In the genomic region with DNA sequence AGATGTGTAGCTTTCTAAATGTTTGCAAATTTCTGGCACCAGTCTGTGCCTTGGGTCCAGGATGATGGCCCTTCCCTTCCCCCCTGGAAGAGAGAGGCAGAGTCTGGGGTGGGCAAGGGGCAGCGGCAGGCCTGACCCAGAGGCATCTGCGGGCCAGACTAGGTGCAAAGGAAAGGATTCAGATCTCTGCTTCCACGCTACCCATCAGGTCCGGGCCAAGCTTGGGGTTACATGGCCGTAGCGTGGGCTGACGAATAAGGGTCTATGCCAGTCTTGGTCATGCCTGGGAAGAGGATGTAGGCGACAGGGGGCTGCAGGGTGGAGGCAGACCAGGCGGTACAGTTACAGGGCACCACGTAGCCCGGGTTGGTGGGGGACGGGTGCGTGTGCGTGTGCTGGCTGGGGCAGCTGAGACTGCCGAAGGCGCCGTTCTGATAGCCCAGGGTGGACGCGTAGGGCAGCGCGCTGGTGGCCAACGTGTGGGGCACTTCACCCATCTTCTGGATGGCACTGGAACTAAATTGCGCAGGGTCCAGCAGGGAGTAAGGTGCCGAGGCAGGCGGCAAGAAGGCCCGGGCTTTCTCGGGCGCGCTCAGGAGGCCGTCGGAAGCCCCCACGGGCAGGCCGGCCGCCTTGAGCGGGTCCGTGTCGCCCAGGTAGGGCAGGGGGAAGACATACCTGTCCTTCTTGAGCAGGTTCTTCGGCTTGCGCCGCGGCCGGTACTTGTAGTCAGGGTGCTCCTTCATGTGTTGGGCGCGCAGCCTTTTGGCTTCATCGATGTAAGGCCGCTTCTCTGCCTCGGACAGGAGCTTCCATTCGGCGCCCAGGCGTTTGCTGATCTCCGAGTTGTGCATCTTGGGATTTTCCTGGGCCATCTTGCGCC, we compare ENCODE assay signal across 9 mouse cellular contexts. TPM values are rescaled to one million over a fixed set of nuclear protein-coding genes. Genes with fewer than 3 reads are reported as not detected.
A peak's percentile ranks its signal among the peaks of the same experiment; 100 is the strongest.
DNase-seq lines count a peak whose midpoint lies in the region; ATAC-seq lines count a peak whose summit lies in the region.
"Had no signal": no experiment of that assay in that cellular context is flagged by ENCODE, and none has a peak within 500 bp of the region (broad histone marks: within the 10 kb centered on the region; RNA-seq: fewer than 3 reads in every experiment).

No protein-coding gene starts in this region.

- H3K36me3 ChIP-seq in heart, embryonic 11.5 days (ENCODE audit: control insufficient read depth, insufficient read depth, low read length), result no peaks in the 10 kb centered on the region
- no peaks in the 10 kb centered on the region for H3K36me3 ChIP-seq in forebrain, embryonic 15.5 days
- no peaks in the 10 kb centered on the region for H3K36me3 ChIP-seq in midbrain, embryonic 12.5 days

- no peak overlapping the region for H3K9ac ChIP-seq in heart, embryonic 11.5 days (ENCODE audit: low read depth, low read length)
- no peak overlapping the region for H3K9ac ChIP-seq in forebrain, embryonic 15.5 days (replicated peaks)
- H3K9ac ChIP-seq in midbrain, embryonic 12.5 days (replicated peaks), result peak overlapping the region; percentile 50

- peak overlapping the region; percentile 57 for H3K4me2 ChIP-seq in heart, embryonic 11.5 days
- H3K4me2 ChIP-seq in forebrain, embryonic 15.5 days (replicated peaks), result no peak overlapping the region
- peak overlapping the region; percentile 40; the same call in 1 of the 2 replicates for H3K4me2 ChIP-seq in midbrain, embryonic 12.5 days (replicated peaks)

- H3K27me3 ChIP-seq in heart, embryonic 11.5 days (ENCODE audit: control insufficient read depth, insufficient read depth, low read length), result peaks cover 93% of the 10 kb centered on the region
- peaks cover 97% of the 10 kb centered on the region for H3K27me3 ChIP-seq in forebrain, embryonic 15.5 days
- peaks cover 97% of the 10 kb centered on the region for H3K27me3 ChIP-seq in midbrain, embryonic 12.5 days

- H3K27ac ChIP-seq in heart, embryonic 11.5 days (ENCODE audit: low read depth, low read length), result no peak overlapping the region
- no peak overlapping the region for H3K27ac ChIP-seq in forebrain, embryonic 15.5 days (replicated peaks)
- H3K27ac ChIP-seq in midbrain, embryonic 12.5 days (replicated peaks), result peak overlapping the region; percentile 71

- H3K9me3 ChIP-seq in heart, embryonic 11.5 days (replicated peaks; ENCODE audit: control insufficient read depth, low read length), result no peaks in the 10 kb centered on the region
- no peaks in the 10 kb centered on the region for H3K9me3 ChIP-seq in forebrain, embryonic 15.5 days
- no peaks in the 10 kb centered on the region for H3K9me3 ChIP-seq in midbrain, embryonic 12.5 days

- 1% methylated on average over 52 of the region's 52 CpGs for WGBS in heart, embryonic 11.5 days (ENCODE audit: insufficient replicate concordance)
- WGBS in forebrain, embryonic 15.5 days, result under 1% methylated on average over 52 of the region's 52 CpGs
- WGBS in midbrain, embryonic 12.5 days, result 2% methylated on average over 51 of the region's 52 CpGs

- no peak for DNase-seq in heart, adult 18-20 months
- DNase-seq in ES-CJ7 (ENCODE audit: low read depth, low spot score), result peak; percentile 20
- DNase-seq in cerebellum, adult 9-10 months, result no peak
- no peak for DNase-seq in thymus, adult 18-20 months
- no peak for DNase-seq in cerebellum, adult 9-11 months

- H3K4me3 ChIP-seq in heart, embryonic 11.5 days (ENCODE audit: low read depth, low read length), result 0 out of 2 replicates have a peak overlapping the region, but pooled peaks have one; percentile 1
- peak overlapping the region; percentile 29 for H3K4me3 ChIP-seq in forebrain, embryonic 15.5 days
- H3K4me3 ChIP-seq in midbrain, embryonic 12.5 days, result peak overlapping the region; percentile 39

- no peaks in the 10 kb centered on the region for H3K4me1 ChIP-seq in heart, embryonic 11.5 days (ENCODE audit: control insufficient read depth, insufficient read depth, low read length)
- peaks cover 54% of the 10 kb centered on the region for H3K4me1 ChIP-seq in forebrain, embryonic 15.5 days
- peaks cover 51% of the 10 kb centered on the region for H3K4me1 ChIP-seq in midbrain, embryonic 12.5 days

- no peak for ATAC-seq in heart, embryonic 11.5 days (replicated peaks; ENCODE audit: insufficient number of reproducible peaks, low FRiP score, low TSS enrichment)
- no peak for ATAC-seq in forebrain, embryonic 15.5 days (replicated peaks)
- no peak for ATAC-seq in midbrain, embryonic 12.5 days (ENCODE audit: low FRiP score, low read depth)

RNA-seq across cellular contexts. Expression of gene Sox14, which starts 1.0 kb away (rescaled TPM):
- not detected in 2 replicates for polyA plus RNA-seq in heart, embryonic 11.5 days (2014; fragmentation: Nextera tagmentation; extraction: Ambion mirVana)
- total RNA-seq in heart, adult 18-20 months (2021), result not detected
- polyA plus RNA-seq in forebrain, embryonic 15.5 days (2015; fragmentation: Nextera tagmentation; extraction: Ambion mirVana), result 0.98 and 4.9 TPM in 2 replicates
- polyA plus RNA-seq in midbrain, embryonic 12.5 days (2016; fragmentation: Nextera tagmentation; extraction: Ambion mirVana), result 40.3 and 43.4 TPM in 2 replicates
- polyA plus RNA-seq: C2C12 had no signal
